In the genomic region with DNA sequence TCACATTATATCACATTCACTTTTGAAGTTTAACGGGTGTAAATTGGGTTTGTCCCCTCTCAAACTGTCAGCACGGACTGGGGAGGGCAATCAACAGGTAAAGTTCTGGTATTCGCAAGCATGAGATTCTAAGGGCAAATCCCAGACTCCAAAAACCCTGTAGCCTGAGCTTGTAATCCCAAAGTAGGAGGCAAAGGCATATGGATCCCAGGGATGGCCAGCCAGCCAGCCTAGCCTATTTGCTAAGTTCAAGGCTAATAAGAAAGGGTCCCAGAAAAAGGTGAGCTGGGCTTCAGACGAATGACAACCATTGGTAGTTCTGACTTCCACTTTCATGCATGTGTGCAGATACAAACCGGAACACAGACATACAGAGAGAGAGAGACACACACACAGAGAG, we compare ENCODE assay signal across 32 mouse cellular contexts. TPM values are rescaled to one million over a fixed set of nuclear protein-coding genes. Genes with fewer than 3 reads are reported as not detected.
DNase-seq lines count a peak whose midpoint lies in the region; ATAC-seq and TF ChIP-seq lines count a peak whose summit lies in the region.
"Had no signal": no experiment of that assay in that cellular context is flagged by ENCODE, and none has a peak within 500 bp of the region (broad histone marks: within the 10 kb centered on the region; RNA-seq: fewer than 3 reads in every experiment).

No protein-coding gene starts in this region.

- H3K9ac ChIP-seq in heart, embryonic 12.5 days: no peak overlapping the region
- no peak overlapping the region for H3K9ac ChIP-seq in liver, embryonic 12.5 days
- H3K9ac ChIP-seq in liver, postnatal 0 days (replicated peaks): no peak overlapping the region
- H3K9ac ChIP-seq: kidney, embryonic 15.5 days had no signal

- 75% methylated on average over 5 of the region's 5 CpGs for WGBS in heart, embryonic 12.5 days
- 58% methylated on average over 5 of the region's 5 CpGs for WGBS in liver, embryonic 12.5 days (ENCODE audit: insufficient replicate concordance)
- WGBS in liver, postnatal 0 days (ENCODE audit: insufficient replicate concordance): 67% methylated on average over 5 of the region's 5 CpGs

- no peak overlapping the region for H3K4me3 ChIP-seq in heart, embryonic 12.5 days
- no peak overlapping the region for H3K4me3 ChIP-seq in liver, embryonic 12.5 days
- H3K4me3 ChIP-seq in liver, postnatal 0 days (ENCODE audit: low read depth, low read length): no peak overlapping the region

- peak; percentile 62 for DNase-seq in heart, adult 11 months
- DNase-seq in liver, postnatal 0 days: no peak
- peak; percentile 24 for DNase-seq in naive thymus-derived CD4-positive, alpha-beta T cell, adult 2 months (ENCODE audit: low read depth)
- no peak for DNase-seq in adrenal gland, adult 18-20 months (ENCODE audit: low spot score in 2 of 2)
- DNase-seq in adrenal gland, postnatal 4 days (ENCODE audit: low spot score in 2 of 2): no peak
- DNase-seq: adrenal gland, postnatal 14 days; cerebellum, adult 11-12 months; cerebellum, adult 9-11 months; gastrocnemius, postnatal 25 days; heart, adult 18-20 months; heart, postnatal 14 days; kidney, adult 11 months; kidney, postnatal 25 days; lung, postnatal 36 days; right cerebral cortex, adult 18-20 months; thymus, postnatal 4 days had no signal

- H3K27me3 ChIP-seq in heart, embryonic 12.5 days (replicated peaks): no peaks in the 10 kb centered on the region
- H3K27me3 ChIP-seq in liver, embryonic 12.5 days (replicated peaks): peaks cover 28% of the 10 kb centered on the region
- H3K27me3 ChIP-seq in liver, postnatal 0 days (ENCODE audit: insufficient read depth, low read length): no peaks in the 10 kb centered on the region
- H3K27me3 ChIP-seq: Patski had no signal

- H3K9me3 ChIP-seq in heart, embryonic 12.5 days (replicated peaks): no peaks in the 10 kb centered on the region
- no peaks in the 10 kb centered on the region for H3K9me3 ChIP-seq in liver, embryonic 12.5 days (replicated peaks)
- H3K9me3 ChIP-seq in liver, postnatal 0 days (ENCODE audit: low read length): no peaks in the 10 kb centered on the region
- H3K9me3 ChIP-seq: embryonic facial prominence, embryonic 13.5 days; hindbrain, embryonic 10.5 days; kidney, embryonic 15.5 days; limb, embryonic 12.5 days; lung, embryonic 15.5 days; midbrain, embryonic 12.5 days had no signal

- H3K4me2 ChIP-seq in heart, embryonic 12.5 days: no peak overlapping the region
- H3K4me2 ChIP-seq in liver, embryonic 12.5 days: peak overlapping the region; percentile 97
- H3K4me2 ChIP-seq in liver, postnatal 0 days (ENCODE audit: low read depth, low read length): no peak overlapping the region

- no peaks in the 10 kb centered on the region for H3K36me3 ChIP-seq in heart, embryonic 12.5 days
- H3K36me3 ChIP-seq in liver, embryonic 12.5 days: no peaks in the 10 kb centered on the region
- H3K36me3 ChIP-seq in liver, postnatal 0 days (replicated peaks; ENCODE audit: insufficient read depth, low read length): no peaks in the 10 kb centered on the region
- H3K36me3 ChIP-seq: embryonic facial prominence, embryonic 13.5 days; G1E; hindbrain, embryonic 10.5 days; kidney, embryonic 15.5 days; limb, embryonic 12.5 days; lung, embryonic 15.5 days; midbrain, embryonic 12.5 days had no signal

- ATAC-seq in heart, embryonic 12.5 days (ENCODE audit: insufficient number of reproducible peaks, low FRiP score): no peak
- no peak for ATAC-seq in liver, embryonic 12.5 days
- ATAC-seq in liver, postnatal 0 days: no peak
- ATAC-seq in CD4-positive, CD25-positive, alpha-beta regulatory T cell, adult 4 months: peak; percentile 0

- no peak for TF ChIP-seq EP300 in liver, postnatal 0 days (IDR thresholded peaks at IDR 0.05; ENCODE audit: low read depth)

- H3K4me1 ChIP-seq in heart, embryonic 12.5 days (replicated peaks): no peaks in the 10 kb centered on the region
- H3K4me1 ChIP-seq in liver, embryonic 12.5 days: peaks cover 17% of the 10 kb centered on the region; the same call in 1 of the 2 replicates
- H3K4me1 ChIP-seq in liver, postnatal 0 days (ENCODE audit: insufficient read depth): peaks cover 10% of the 10 kb centered on the region; the same call in 1 of the 2 replicates

- H3K27ac ChIP-seq in heart, embryonic 12.5 days (ENCODE audit: poor library complexity, severe bottlenecking): no peak overlapping the region
- H3K27ac ChIP-seq in liver, embryonic 12.5 days: no peak overlapping the region
- no peak overlapping the region for H3K27ac ChIP-seq in liver, postnatal 0 days (ENCODE audit: low read depth)
- H3K27ac ChIP-seq: embryonic facial prominence, embryonic 13.5 days; hindbrain, postnatal 0 days; kidney, embryonic 15.5 days; left cerebral cortex, adult 2 months; limb, embryonic 12.5 days; liver, embryonic 14.5 days; lung, embryonic 15.5 days; midbrain, embryonic 12.5 days; stomach, postnatal 0 days had no signal

- no peak for TF ChIP-seq CTCF in liver, postnatal 0 days (IDR thresholded peaks at IDR 0.05; ENCODE audit: low read depth)

RNA-seq across cellular contexts. Expression of a gene that starts 0.9 kb away (rescaled TPM):
- polyA plus RNA-seq in heart, embryonic 12.5 days (2016; fragmentation: Nextera tagmentation; extraction: Ambion mirVana): 7.3 and 8.0 TPM in 2 replicates
- 1.5 and 2.1 TPM in 2 replicates for polyA plus RNA-seq in liver, embryonic 12.5 days (2016; fragmentation: Nextera tagmentation; extraction: Ambion mirVana)
- 2.9 TPM in 2 replicates for polyA plus RNA-seq in liver, postnatal 0 days (2015; fragmentation: Nextera tagmentation; extraction: Ambion mirVana)
- polyA plus RNA-seq in CD4-positive, CD25-positive, alpha-beta regulatory T cell, adult 4 months (2017; shearing (Covaris generic)): 10 to 100 TPM in 1 of 2 experiments, 1 to 10 TPM in 1; 9.4 to 11.0 TPM
- 1 to 10 TPM; 2.4 to 2.6 TPM for total RNA-seq in adrenal gland, adult 18-20 months (2021)
- total RNA-seq in adrenal gland, postnatal 4 days (2021): 1 to 10 TPM; 6.0 to 7.7 TPM
- polyA plus RNA-seq: erythroblast, embryonic 14.5 days; G1E had no signal

Comparison
In these comparisons a context has a peak if more than half of its experiments do, and no peak if none do; other contexts are left out.
1. DNase-seq: peak in heart, adult 11 months (single experiment) and naive thymus-derived CD4-positive, alpha-beta T cell, adult 2 months (single experiment); none in liver, postnatal 0 days (single experiment), adrenal gland, adult 18-20 months (0 of 2) and adrenal gland, postnatal 4 days (0 of 2).